Mouse (Mus musculus): ENCODE data around the gene B4galnt1. TPM values are rescaled to one million over a fixed set of nuclear protein-coding genes. Genes with fewer than 3 reads are reported as not detected.

B4galnt1 gene
- total and polyA plus RNA-seq, 3 experiments: 24.6 to 66.0 (median 65.8) TPM

DNA sequence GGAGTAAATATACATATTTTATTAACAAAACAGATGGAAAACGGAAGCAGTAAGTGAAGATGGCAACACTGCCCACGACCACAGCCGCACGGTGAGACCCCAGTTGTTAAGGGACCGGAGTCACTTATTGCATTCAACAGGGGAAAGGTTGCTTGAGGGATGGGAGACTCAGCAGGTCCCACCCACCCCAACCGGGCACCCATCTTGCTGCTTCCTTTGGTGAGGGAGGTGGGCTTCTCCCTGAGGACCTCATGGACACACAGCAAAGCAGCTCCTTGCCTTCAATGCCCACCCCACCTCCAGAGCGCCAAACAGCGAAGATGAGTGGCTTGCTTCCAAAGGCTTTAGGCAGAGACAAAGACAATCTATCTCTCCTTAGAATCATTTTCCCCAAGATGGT, 32.1 kb downstream of the B4galnt1 start:
- H3K79me2 ChIP-seq (ENCODE audit: control insufficient read depth, insufficient read depth, low read length, poor library complexity): peaks cover 5% of the 10 kb centered on the region; the same call in 1 of the 2 replicates
- no peak overlapping the region for H3K27ac ChIP-seq (ENCODE audit: control insufficient read depth, low read depth, low read length)
- no peaks in the 10 kb centered on the region for H3K9me3 ChIP-seq (replicated peaks; ENCODE audit: insufficient read depth, low read length)
- no peak for DNase-seq (ENCODE audit: low read depth, low spot score)
- H3K4me3 ChIP-seq (ENCODE audit: control insufficient read depth in 1 of 2, insufficient read depth in 1 of 2, low read depth in 2 of 2, low read length in 2 of 2): no peak overlapping the region
- TF ChIP-seq MYB (IDR thresholded peaks at IDR 0.05; ENCODE audit: low read depth, low read length): no peak
- TF ChIP-seq MYC (IDR thresholded peaks at IDR 0.05; ENCODE audit: low read depth, low read length): no peak
- no peak for TF ChIP-seq TAL1 (IDR thresholded peaks at IDR 0.05; ENCODE audit: low read length)
- no peak for TF ChIP-seq MXI1 (IDR thresholded peaks at IDR 0.05; ENCODE audit: low read depth, low read length)
- no peak for TF ChIP-seq CTCF (IDR thresholded peaks at IDR 0.05 in 2 of 3, conservative IDR thresholded peaks at IDR 0.05 in 1 of 3; ENCODE audit: control insufficient read depth in 1 of 3, insufficient read depth in 1 of 3, low read depth in 2 of 3, low read length in 3 of 3, poor library complexity in 1 of 3, severe bottlenecking in 1 of 3)
- TF ChIP-seq ETS1 (IDR thresholded peaks at IDR 0.05; ENCODE audit: low read depth, low read length): no peak
- TF ChIP-seq ELF1 (IDR thresholded peaks at IDR 0.05; ENCODE audit: low read depth, low read length): no peak
- TF ChIP-seq POLR2AphosphoS2 (IDR thresholded peaks at IDR 0.05; ENCODE audit: low read length): no peak
- TF ChIP-seq ZNF384 (IDR thresholded peaks at IDR 0.05; ENCODE audit: low read depth, low read length): no peak
- TF ChIP-seq JUND (IDR thresholded peaks at IDR 0.05; ENCODE audit: low read depth, low read length): no peak
- no peak for TF ChIP-seq UBTF (IDR thresholded peaks at IDR 0.05; ENCODE audit: borderline replicate concordance, insufficient read depth, low read depth, low read length)
- no peak for TF ChIP-seq CHD1 (IDR thresholded peaks at IDR 0.05; ENCODE audit: low read depth, low read length)
- TF ChIP-seq MAZ (IDR thresholded peaks at IDR 0.05; ENCODE audit: low read depth, low read length): no peak
- no peak for TF ChIP-seq ZC3H11A (IDR thresholded peaks at IDR 0.05; ENCODE audit: low read depth, low read length)
- no peak for TF ChIP-seq ZMIZ1 (IDR thresholded peaks at IDR 0.05; ENCODE audit: low read depth, low read length)
- TF ChIP-seq RAD21 (IDR thresholded peaks at IDR 0.05; ENCODE audit: low read depth, low read length): no peak
- TF ChIP-seq MAFK (IDR thresholded peaks at IDR 0.05; ENCODE audit: borderline replicate concordance, low read depth, low read length): no peak
- TF ChIP-seq GATA1 (IDR thresholded peaks at IDR 0.05; ENCODE audit: low read depth, low read length): no peak
- TF ChIP-seq USF2 (IDR thresholded peaks at IDR 0.05; ENCODE audit: borderline replicate concordance in 1 of 2, insufficient read depth in 1 of 2, low read depth in 1 of 2, low read length in 2 of 2): no peak
- no peak for TF ChIP-seq NELFE (IDR thresholded peaks at IDR 0.05; ENCODE audit: low read depth, low read length)
- H3K27me3 ChIP-seq (ENCODE audit: control insufficient read depth in 1 of 2, insufficient read depth in 2 of 2, low read length in 2 of 2): no peaks in the 10 kb centered on the region
- peaks cover 2 to 11% of the 10 kb centered on the region in 2 experiments; a peak in 3 of 4 replicates for H3K4me1 ChIP-seq (ENCODE audit: control insufficient read depth in 1 of 2, insufficient read depth in 2 of 2, low read length in 2 of 2)
- no peak overlapping the region for H3K9ac ChIP-seq (ENCODE audit: control insufficient read depth, low read depth, low read length, poor library complexity, severe bottlenecking)
- peaks cover 4 to 12% of the 10 kb centered on the region in 2 experiments for H3K36me3 ChIP-seq (ENCODE audit: control insufficient read depth in 1 of 2, insufficient read depth in 2 of 2, low read length in 2 of 2)

DNA sequence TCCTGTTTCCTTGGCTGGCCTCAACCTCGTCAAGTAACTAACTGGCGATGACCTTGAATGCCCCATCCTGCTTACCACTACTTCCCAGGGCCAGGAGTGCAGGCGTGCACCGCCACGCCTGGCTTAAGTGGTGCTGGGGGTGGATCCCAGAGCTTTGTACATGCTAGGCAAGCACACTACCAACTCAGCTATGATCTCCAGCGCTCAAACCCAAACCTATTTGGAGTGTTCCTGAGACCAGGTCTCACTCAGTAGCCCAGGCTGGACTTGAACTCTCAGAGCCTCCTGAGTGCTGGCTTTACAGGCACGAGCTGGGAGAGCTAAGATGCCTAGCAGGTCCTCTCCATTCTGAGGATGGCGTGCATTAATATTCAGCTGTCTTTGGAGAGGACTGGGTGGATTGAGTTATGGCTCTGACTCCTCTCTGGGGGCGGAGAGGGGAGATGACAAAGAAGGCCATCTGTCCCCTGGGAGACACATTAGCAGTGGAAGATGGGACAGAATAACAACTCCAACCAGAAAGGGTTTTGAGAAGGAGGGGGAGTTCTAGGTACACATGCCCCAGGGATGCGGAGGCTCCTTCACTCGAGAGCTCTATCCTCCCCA, 32.6 kb downstream of the B4galnt1 start:
- TF ChIP-seq SMC3 (IDR thresholded peaks at IDR 0.05; ENCODE audit: low read depth, low read length) (no peak), POLR2AphosphoS2 (IDR thresholded peaks at IDR 0.05; ENCODE audit: low read length) (no peak), CHD1 (IDR thresholded peaks at IDR 0.05; ENCODE audit: low read depth, low read length) (no peak), ELF1 (IDR thresholded peaks at IDR 0.05; ENCODE audit: low read depth, low read length) (no peak), NELFE (IDR thresholded peaks at IDR 0.05; ENCODE audit: low read depth, low read length) (no peak), MEF2A (IDR thresholded peaks at IDR 0.05; ENCODE audit: extremely low read depth, insufficient replicate concordance, low read depth, low read length, poor library complexity, severe bottlenecking) (no peak), ETS1 (IDR thresholded peaks at IDR 0.05; ENCODE audit: low read depth, low read length) (no peak), CHD2 (IDR thresholded peaks at IDR 0.05; ENCODE audit: low read length) (no peak), E2F4 (IDR thresholded peaks at IDR 0.05; ENCODE audit: borderline replicate concordance, low read depth, low read length) (no peak), MAX (IDR thresholded peaks at IDR 0.05; ENCODE audit: low read length) (no peak)

More for the DNA sequence above, 32.6 kb downstream of the B4galnt1 start:
- H3K27ac ChIP-seq (ENCODE audit: control insufficient read depth, low read depth, low read length): no peak overlapping the region
- H3K4me1 ChIP-seq (ENCODE audit: control insufficient read depth in 1 of 2, insufficient read depth in 2 of 2, low read length in 2 of 2): peaks cover 2 to 7% of the 10 kb centered on the region in 2 experiments; a peak in 3 of 4 replicates
- peaks cover 6 to 10% of the 10 kb centered on the region in 2 experiments for H3K36me3 ChIP-seq (ENCODE audit: control insufficient read depth in 1 of 2, insufficient read depth in 2 of 2, low read length in 2 of 2)
- H3K4me3 ChIP-seq (ENCODE audit: control insufficient read depth in 1 of 2, insufficient read depth in 1 of 2, low read depth in 2 of 2, low read length in 2 of 2): no peak overlapping the region
- DNase-seq (ENCODE audit: low read depth, low spot score): no peak
- no peak overlapping the region for H3K9ac ChIP-seq (ENCODE audit: control insufficient read depth, low read depth, low read length, poor library complexity, severe bottlenecking)
- no peaks in the 10 kb centered on the region for H3K9me3 ChIP-seq (replicated peaks; ENCODE audit: insufficient read depth, low read length)
- H3K27me3 ChIP-seq (ENCODE audit: control insufficient read depth in 1 of 2, insufficient read depth in 2 of 2, low read length in 2 of 2): no peaks in the 10 kb centered on the region
- H3K79me2 ChIP-seq (ENCODE audit: control insufficient read depth, insufficient read depth, low read length, poor library complexity): peaks cover 5% of the 10 kb centered on the region; the same call in 1 of the 2 replicates

Measured in MEL (cell line).